Mouse (Mus musculus) intestine, embryonic 16.5 days (tissue): ENCODE results near the gene Armc12. TPM values are rescaled to one million over a fixed set of nuclear protein-coding genes. Genes with fewer than 3 reads are reported as not detected.
"Not testable (repeated sequence)": the region's sequence is repeated elsewhere in the genome, so short reads cannot be mapped to it uniquely, and the experiment has no call there.

Experiments
- ATAC-seq: fragments of 200-750 bp; cut with Nextera tagmentation; 2 replicates; pipeline ENCODE4 v1.8.0; 2017; ENCODE audit warnings: moderate TSS enrichment, moderate library complexity
- H3K27ac ChIP-seq: fragments of 300-500 bp; sonication (generic); 2 replicates; pipeline ENCODE4 v1.5.1; 2014; ENCODE audit warnings: mild to moderate bottlenecking, low read length
- H3K27me3 ChIP-seq: fragments of 300-500 bp; sonication (generic); replicated peaks from 2 replicates; pipeline ENCODE4 v1.6.1; 2014; ENCODE audit warnings: low read length, control low read depth, mixed read lengths; ENCODE audit not compliant: control insufficient read depth, insufficient read depth
- H3K36me3 ChIP-seq: fragments of 300-500 bp; sonication (generic); 2 replicates; pipeline ENCODE4 v1.6.1; 2014; ENCODE audit warnings: low read length, control low read depth; ENCODE audit not compliant: control insufficient read depth, insufficient read depth
- H3K4me1 ChIP-seq: fragments of 300-500 bp; sonication (generic); 2 replicates; pipeline ENCODE4 v1.6.1; 2014; ENCODE audit warnings: low read length, control low read depth, mixed read lengths; ENCODE audit not compliant: control insufficient read depth, insufficient read depth
- H3K4me2 ChIP-seq: fragments of 300-500 bp; sonication (generic); 2 replicates; pipeline ENCODE4 v1.6.1; 2014; ENCODE audit warnings: low read depth, low read length, control low read depth
- H3K4me3 ChIP-seq: fragments of 300-500 bp; sonication (generic); 2 replicates; pipeline ENCODE4 v1.5.1; 2014; ENCODE audit warnings: mild to moderate bottlenecking, low read length
- H3K9ac ChIP-seq: fragments of 300-500 bp; sonication (generic); 2 replicates; pipeline ENCODE4 v1.6.1; 2014; ENCODE audit warnings: low read depth, low read length
- H3K9me3 ChIP-seq: fragments of 300-500 bp; sonication (generic); 2 replicates; pipeline ENCODE4 v1.6.1; 2016; ENCODE audit warnings: low read length, control low read depth; ENCODE audit not compliant: control insufficient read depth
- WGBS: fragments of 180-500 bp; shearing (Covaris S2); extraction: QIAGEN DNeasy Blood & Tissue Kit; methylation state at CpG from one replicate; pipeline ENCODE4 v1.1.7; 2014; 5-methylcytosine and 5-hydroxymethylcytosine counted together
- polyA plus RNA-seq: library from polyadenylated mRNA; unstranded; fragments of >200 nt; fragmentation: Nextera tagmentation; extraction: Ambion mirVana; gene quantifications from 2 replicates; pipeline ENCODE4 v1.2.1, GENCODE M21; 2015

The Armc12 gene
- polyA plus RNA-seq, 1 experiment from 2014 or later = not detected

DNA sequence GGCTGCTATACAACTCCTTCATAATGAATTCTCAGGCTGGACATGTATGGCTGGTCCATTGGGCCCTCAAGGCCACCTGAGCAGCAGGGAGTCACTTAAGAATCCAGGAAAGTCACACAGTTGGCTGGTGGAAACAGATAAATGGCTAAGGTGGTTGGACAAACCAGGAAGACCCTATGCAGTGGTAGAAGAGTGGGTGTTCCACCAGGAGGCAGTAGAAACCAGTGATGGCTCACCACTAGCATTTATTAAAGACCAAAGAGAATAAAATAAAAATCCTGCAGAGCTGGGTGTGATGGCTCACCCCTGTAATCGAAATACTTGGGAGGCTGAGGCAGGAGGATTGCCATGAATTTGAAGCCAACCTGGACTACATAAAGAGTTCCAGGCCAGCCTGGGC, 16.3 kb downstream of the Armc12 start:
- Histone ChIP-seq H3K4me2 (no peak overlapping the region), H3K9ac (no peak overlapping the region), H3K4me3 (no peak overlapping the region), H3K4me1 (no peaks in the 10 kb centered on the region), H3K27ac (no peak overlapping the region), H3K9me3 (no peaks in the 10 kb centered on the region), H3K36me3 (no peaks in the 10 kb centered on the region), H3K27me3 (no peaks in the 10 kb centered on the region)
- 83% methylated on average over 1 of the region's 1 CpGs for WGBS
- ATAC-seq = no peak

DNA sequence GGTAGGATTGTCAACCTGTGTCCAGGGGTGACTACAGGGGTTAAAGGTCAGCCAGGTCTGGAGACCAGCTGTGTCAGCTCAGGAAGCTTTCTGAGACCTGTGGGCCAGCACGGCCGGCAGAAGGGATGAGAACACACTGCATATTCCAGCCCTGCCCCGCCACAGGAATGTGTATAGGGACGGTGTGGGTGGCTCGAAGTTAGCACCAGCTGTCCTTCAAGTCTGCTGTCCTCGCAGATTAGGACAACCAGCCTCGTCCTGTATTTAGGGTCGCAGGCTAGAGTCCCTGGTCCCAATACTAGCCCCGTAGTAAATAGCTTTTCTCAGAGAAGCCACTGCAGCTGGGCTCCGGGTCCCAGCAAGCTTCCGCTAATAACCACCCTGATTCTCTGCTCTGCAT, 17.9 kb downstream of the Armc12 start:
- ATAC-seq = no peak
- H3K27ac ChIP-seq = no peak overlapping the region
- WGBS = 63% methylated on average over 11 of the region's 11 CpGs
- H3K36me3 ChIP-seq = no peaks in the 10 kb centered on the region
- H3K27me3 ChIP-seq = no peaks in the 10 kb centered on the region
- no peak overlapping the region for H3K9ac ChIP-seq
- H3K4me2 ChIP-seq = no peak overlapping the region
- H3K9me3 ChIP-seq = no peaks in the 10 kb centered on the region
- H3K4me1 ChIP-seq = no peaks in the 10 kb centered on the region
- H3K4me3 ChIP-seq = no peak overlapping the region

DNA sequence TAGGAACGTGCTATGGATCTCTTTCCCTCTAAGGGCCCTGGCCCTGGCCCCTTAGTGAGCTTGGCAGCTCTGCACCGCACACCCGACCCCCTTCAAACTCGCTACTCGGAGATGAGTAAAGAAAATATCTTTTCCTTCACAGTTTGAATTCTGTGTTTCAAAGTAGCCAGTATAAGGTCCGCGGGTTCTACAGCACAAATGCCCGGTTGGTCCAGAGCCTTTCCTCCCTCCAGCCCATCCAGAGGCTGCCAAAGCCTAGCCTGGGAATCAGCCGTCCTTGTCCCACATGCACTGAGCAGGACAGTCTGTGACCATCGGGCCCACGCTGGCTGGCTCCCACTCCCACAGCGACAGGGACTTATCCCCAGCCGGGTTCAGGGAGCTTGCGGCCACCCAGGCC, 18.5 kb downstream of the Armc12 start, which contains the start of gene Clpsl2:
Gene Clpsl2, plus strand, starts transcription at position 301 of the 400 bp plus-strand sequence.
- Histone ChIP-seq H3K9me3 (no peaks in the 10 kb centered on the region), H3K27ac (no peak within 1 kb of the TSS), H3K4me2 (no peak within 1 kb of the TSS), H3K9ac (no peak within 1 kb of the TSS), H3K4me3 (no peak within 1 kb of the TSS), H3K4me1 (no peaks in the 10 kb centered on the region), H3K27me3 (no peaks in the 10 kb centered on the region), H3K36me3 (no peaks in the 10 kb centered on the region)
- WGBS = 78% methylated on average over 14 of the region's 14 CpGs
- ATAC-seq = no peak

GRCm38 (mm10) chr17:28553040-28553793, 22.6 kb downstream of the Armc12 start:
- H3K4me2 ChIP-seq = no peak overlapping the region
- no peak overlapping the region for H3K4me3 ChIP-seq
- no peaks in the 10 kb centered on the region for H3K27me3 ChIP-seq
- peaks cover 7% of the 10 kb centered on the region for H3K4me1 ChIP-seq
- no peaks in the 10 kb centered on the region for H3K36me3 ChIP-seq
- WGBS = 7% methylated on average over 14 of the region's 14 CpGs
- no peaks in the 10 kb centered on the region for H3K9me3 ChIP-seq
- H3K9ac ChIP-seq = no peak overlapping the region
- H3K27ac ChIP-seq = no peak overlapping the region
- no peak for ATAC-seq

DNA sequence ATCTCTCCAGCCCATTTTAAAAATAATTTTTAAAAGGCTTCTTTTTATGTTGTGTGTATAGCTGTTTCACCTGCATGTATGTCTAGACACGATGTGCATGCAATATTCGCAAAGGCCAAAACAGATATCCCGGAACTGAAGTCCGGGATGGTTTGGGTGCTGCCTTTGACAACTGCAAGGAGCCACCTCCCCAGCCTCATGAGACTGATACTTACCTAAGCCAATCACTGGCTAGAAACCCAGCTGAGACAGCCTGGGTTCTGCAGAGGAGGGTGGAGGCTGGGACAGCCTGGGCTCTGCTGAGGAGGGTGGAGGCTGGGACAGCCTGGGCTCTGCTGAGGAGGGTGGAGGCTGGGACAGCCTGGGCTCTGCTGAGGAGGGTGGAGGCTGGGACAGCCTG, 23.4 kb downstream of the Armc12 start:
- H3K27ac ChIP-seq, H3K4me1 ChIP-seq, H3K4me2 ChIP-seq, H3K36me3 ChIP-seq, H3K9me3 ChIP-seq, H3K9ac ChIP-seq, H3K4me3 ChIP-seq, H3K27me3 ChIP-seq, ATAC-seq: not testable (repeated sequence)
- WGBS = 92% methylated on average over 4 of the region's 4 CpGs

DNA sequence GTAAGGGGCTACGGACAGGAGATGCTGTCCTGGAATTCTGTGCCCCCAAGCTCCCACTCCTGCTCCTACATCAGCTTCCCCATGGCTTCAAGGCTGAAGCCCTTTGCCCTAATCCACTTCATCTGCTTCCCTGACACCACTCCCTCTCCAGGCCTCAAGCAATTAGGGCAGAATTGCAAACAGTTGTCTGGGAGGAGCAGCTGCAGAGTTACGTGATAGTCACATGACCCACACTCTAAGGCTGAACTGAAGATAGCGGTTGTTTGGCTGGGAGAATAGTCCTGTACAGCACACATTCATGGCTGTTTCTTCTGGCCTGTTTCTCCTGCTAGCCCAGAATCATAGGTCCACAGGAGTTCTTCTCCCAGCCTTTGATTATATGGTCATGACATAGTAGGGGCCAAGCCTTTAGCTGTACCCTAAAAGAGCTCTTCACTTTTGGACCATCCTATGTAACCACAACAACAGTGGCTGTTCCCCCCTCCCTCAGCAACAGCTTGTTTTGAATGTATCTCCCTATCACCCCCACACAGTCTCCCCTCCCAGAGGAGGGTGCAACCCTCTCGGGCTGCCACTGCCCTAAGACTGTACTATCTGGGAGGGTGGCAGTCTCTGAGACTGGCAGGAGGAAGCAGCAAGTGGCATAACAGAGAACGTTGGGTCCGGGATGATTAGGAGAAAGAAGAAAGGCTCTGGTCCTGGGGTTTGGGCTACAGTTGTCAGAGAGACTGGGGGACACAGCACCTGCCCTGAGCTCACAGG, 26.2 kb downstream of the Armc12 start:
- Histone ChIP-seq H3K9ac (no peak overlapping the region), H3K4me2 (no peak overlapping the region), H3K9me3 (no peaks in the 10 kb centered on the region), H3K27ac (no peak overlapping the region), H3K27me3 (no peaks in the 10 kb centered on the region), H3K4me3 (no peak overlapping the region), H3K36me3 (no peaks in the 10 kb centered on the region), H3K4me1 (peaks cover 11% of the 10 kb centered on the region)
- WGBS = 43% methylated on average over 6 of the region's 6 CpGs
- ATAC-seq = peak; percentile 76

GRCm38 (mm10) chr17:28557772-28558171, 27.2 kb downstream of the Armc12 start:
- Histone ChIP-seq H3K36me3 (no peaks in the 10 kb centered on the region), H3K4me2 (no peak overlapping the region), H3K9ac (no peak overlapping the region), H3K27ac (no peak overlapping the region), H3K27me3 (no peaks in the 10 kb centered on the region), H3K9me3 (no peaks in the 10 kb centered on the region), H3K4me3 (no peak overlapping the region), H3K4me1 (peaks cover 12% of the 10 kb centered on the region)
- no peak for ATAC-seq
- 68% methylated on average over 6 of the region's 6 CpGs for WGBS

GRCm38 (mm10) chr17:28560598-28560997, 30.0 kb downstream of the Armc12 start, which contains the start of gene Clps:
Clps (minus strand) TSS chr17:28560766.
- no peak within 1 kb of the TSS for H3K4me3 ChIP-seq
- WGBS = 61% methylated on average over 4 of the region's 4 CpGs
- no peaks in the 10 kb centered on the region for H3K9me3 ChIP-seq
- no peak within 1 kb of the TSS for H3K4me2 ChIP-seq
- no peaks in the 10 kb centered on the region for H3K36me3 ChIP-seq
- H3K27me3 ChIP-seq = no peaks in the 10 kb centered on the region
- H3K27ac ChIP-seq = peak within 1 kb of the TSS; percentile 31
- no peak within 1 kb of the TSS for H3K9ac ChIP-seq
- no peak; the same call in 1 of the 2 replicates for ATAC-seq
- peaks cover 12% of the 10 kb centered on the region for H3K4me1 ChIP-seq

- H3K27me3 ChIP-seq = no peaks in the 10 kb centered on the region
- no peak overlapping the region for H3K4me3 ChIP-seq
- no peak overlapping the region for H3K27ac ChIP-seq
- H3K9me3 ChIP-seq = no peaks in the 10 kb centered on the region
- H3K9ac ChIP-seq = no peak overlapping the region
- ATAC-seq = peak; percentile 55
- 52% methylated on average over 7 of the region's 7 CpGs for WGBS
- H3K36me3 ChIP-seq = no peaks in the 10 kb centered on the region
- H3K4me1 ChIP-seq = peaks cover 8% of the 10 kb centered on the region
- H3K4me2 ChIP-seq = no peak overlapping the region
Observed at GRCm38 (mm10) chr17:28561613-28562012, 31.0 kb downstream of the Armc12 start.
